Mouse (Mus musculus) R1 (cell line): Measurements from ENCODE around the gene Tmem165.

Experiments
- DNase-seq: peaks from one replicate; pipeline ENCODE4 v3.0.0-alpha.2; 2018; ENCODE audit warnings: low read depth, low spot score

Gene Tmem165

GRCm38 (mm10) chr5:76245419-76245818, 61.7 kb downstream of the Tmem165 start:
- no peak for DNase-seq

DNA sequence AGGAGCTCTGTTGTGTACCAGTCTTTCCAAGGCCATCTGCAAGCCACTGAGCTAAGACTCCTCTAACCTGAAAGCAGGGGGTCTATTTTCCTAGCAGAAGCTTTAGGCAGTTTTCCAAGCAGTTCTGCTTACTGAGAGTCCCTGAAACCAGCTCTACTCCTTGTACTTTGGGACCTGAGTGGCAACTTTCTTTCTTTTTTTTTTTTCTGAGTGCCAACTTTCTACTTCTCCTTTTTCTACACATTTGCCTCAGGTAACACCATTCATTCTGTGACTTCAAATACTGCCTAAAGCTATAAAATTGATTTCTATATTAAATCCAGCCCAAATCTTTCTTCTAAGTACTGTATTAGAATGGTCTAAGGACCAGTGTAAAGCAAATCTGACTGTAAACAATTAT, 62.9 kb downstream of the Tmem165 start:
- no peak for DNase-seq

DNA sequence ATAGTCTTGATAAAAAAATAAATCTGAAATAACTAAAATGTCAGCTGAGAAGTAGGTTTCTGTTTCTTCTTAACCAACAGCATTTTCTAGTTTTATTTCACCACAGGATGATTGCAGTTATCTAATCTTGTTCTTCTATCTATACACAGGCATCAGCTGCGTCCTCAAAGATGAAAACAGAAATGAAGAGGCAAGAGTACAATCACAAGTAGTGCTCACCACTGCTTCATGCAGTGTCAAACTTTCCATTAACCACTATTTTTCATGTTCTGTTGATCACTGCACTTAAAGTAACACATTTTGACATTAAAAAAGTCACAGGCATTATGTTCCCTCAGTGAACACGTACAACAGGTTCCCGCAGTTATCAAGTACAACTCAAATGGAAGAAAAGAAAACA, 67.3 kb downstream of the Tmem165 start:
- no peak for DNase-seq
